Mouse (Mus musculus) T-helper 1 cell (primary cell): ENCODE measurements at regions not wholly inside any gene's neighbourhood (a gene's known extent, or its start where the extent isn't known, plus 50 kb on each side); places are given as distances from the start of the nearest gene placed in this dataset.
"Not testable (repeated sequence)": the region's sequence is repeated elsewhere in the genome, so short reads cannot be mapped to it uniquely, and the experiment has no call there.

Experiments used
- in situ Hi-C: fragments of 300-600 bp; cut with MboI, MseI; formaldehyde crosslinking; loops from one replicate; pipeline ENCODE4 v1.15.1; 2025; ENCODE audit warnings: high pct_unique_total_duplicates

DNA sequence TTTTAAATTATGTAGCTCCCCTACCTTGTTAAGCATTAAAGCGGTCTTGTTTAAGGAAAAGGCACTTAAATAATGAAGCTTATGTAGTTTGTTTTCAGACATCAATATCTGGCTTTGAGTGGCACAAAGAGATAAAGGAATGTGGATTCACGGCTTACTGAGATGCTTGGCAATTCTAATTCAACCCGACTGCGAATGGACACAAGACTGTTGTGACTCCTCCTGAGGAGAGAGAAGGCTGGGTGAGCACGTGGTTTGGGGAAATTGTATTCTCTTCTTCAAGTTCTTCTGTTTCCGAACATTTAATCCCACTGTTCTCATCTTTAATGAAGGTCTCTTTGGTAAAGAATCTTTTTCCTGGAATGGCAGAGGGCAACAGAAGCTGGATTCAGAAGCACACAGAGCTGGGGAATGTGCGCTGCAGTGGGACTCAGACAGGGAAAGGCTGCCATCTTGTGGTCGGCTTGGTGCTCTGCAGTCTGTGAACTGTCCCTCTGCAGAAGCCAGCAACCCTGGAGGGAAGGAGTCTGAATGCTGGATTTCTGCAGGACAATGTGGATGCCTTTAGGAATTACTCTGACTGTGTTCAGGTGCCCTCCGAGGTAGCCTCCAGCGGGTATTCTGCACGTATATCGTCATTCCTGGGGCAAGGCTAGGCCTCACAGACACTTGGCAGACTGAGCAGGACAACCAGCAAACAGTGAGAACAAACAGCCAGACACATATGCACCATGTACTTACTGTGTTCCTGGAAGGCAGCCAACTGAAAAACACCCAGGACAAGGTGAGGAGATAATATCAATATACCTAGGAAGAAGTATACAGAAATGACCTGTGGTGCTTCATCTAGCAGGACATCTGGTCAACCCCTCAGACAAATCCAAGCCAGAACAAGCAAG is 54.0 kb upstream of the Pax1 start:
- in situ Hi-C loops = no loop called here

DNA sequence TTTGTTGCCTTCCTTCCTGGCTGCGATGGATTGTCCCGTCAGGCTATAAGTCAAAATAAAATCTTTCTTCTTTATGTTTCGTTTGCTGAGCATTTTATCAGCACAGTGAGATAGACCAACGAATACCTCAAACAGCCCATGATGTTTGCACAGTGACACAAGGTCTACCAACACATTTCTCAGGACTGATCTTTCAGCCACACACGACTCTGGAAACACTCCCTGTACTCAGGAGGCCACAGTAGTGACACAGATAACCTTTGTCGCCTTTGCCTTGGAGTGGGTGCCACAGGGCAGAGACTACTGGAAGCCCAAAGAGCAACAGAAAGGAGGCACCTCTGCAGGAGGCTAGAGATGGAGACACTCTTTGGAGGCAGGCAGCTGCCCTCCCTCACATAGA is 55.0 kb upstream of the Pax1 start:
- in situ Hi-C loops = no loop called here

DNA sequence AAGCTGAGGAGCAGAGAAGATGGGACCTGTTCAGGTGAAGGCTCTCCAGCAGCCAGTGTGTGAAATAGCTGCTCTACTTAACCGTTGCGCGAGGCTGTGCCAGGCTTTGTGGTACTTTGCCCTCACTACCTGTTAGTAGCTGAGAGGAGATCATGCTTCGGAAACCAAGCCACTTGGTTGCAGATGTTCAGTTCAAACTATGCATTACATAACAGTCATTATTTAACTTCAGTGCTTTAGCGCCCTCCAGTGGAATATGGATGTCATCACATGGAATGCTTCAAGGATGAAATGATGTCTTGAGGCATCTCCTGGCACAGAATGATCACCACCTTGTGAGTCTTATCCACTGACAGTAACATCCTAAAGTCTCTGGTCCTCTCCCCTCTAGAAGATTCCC is 56.5 kb upstream of the Pax1 start:
- in situ Hi-C loops = no loop called here

DNA sequence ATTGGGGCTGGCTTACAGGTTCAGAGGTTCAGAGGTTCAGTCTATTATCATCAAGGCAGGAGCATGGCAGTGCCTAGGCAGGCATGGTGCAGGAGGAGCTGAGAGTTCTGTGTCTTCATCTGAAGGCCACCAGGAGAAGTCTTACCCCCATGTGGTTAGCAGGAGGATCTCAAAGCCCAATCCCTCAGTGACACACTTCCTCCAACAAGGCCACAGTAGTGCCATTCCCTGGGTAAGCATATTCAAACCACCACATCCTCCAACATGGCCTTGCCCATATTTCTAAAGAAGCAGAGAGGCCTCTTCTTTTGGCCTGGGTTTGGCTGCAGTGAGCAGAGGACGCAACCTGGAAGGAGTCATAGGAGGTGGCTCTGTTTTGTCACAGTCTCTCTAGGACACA is 61.2 kb upstream of the Pax1 start:
- in situ Hi-C loops = loop anchor here (5.0 kb wide), 1 partner anchor 43 kb away; no protein-coding TSS in a partner anchor

DNA sequence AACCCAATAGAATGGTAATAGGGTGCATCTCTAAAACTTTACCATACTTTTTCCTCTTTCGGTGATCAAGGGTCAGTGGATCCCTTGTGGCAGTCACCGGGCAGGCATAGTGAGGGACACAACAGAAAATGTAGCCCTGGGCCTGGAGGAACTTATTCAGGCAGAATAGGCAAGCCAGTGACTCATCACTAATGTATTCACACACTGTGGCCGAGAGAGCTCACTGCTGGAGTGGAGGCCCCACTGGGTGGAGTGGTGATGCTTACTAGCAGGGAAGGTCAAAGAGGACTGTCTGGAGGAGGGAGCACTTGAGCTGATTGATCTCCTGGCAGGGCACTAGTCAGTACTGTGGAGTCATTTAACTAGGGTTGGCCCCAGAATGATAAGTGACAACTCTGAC is 62.4 kb upstream of the Pax1 start:
- in situ Hi-C loops = no loop called here

DNA sequence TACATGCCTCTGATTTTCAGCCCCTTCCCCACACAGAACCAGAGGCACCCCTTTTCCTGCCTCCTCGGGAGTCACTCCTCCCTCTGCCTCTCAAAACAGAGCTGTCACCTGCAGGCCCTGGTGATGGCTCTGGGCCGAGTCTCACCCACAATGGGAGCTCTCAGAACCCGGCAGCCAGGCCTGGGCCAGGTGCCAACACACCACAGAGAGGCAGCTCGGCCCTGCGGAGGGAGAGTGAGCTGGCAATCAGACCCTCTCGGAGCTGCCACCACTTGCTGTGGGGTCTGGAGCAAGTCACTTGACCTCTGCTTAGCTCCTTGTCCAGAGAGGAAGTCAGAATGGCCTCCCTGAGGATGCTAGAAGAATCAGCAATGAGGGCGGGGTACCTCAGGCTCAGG is 63.2 kb upstream of the Pax1 start:
- in situ Hi-C loops = no loop called here

DNA sequence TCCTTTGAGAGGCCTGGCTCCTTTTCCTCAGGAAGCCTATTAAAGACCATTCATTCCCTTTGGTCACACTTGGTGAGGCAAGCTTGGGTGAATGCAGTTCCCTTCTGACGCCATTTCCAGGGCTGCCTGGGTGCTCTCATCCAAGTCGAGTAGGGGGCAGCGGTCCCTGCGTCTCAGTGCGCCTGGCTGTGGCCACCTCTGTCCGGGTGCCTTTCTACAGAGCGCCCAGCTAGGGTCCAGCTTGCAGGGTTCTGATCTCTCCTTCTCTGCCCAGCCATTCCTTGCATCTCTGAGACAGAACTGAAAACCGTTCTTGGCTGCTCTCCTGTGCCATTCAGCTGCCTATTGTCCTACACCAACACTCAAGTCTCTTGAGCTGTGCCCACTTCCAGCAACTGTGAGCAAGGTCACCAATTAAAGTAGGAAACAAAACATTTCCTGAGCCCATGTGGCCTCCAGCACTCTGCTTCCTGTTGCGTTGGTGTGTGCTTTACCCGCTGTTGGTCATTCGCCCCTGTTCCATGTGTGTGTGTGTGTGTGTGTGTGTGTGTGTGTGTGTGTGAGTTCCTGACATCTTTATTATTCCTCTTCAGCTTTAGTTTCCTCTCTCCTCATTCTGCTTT is 63.7 kb upstream of the Pax1 start:
- in situ Hi-C loops = no loop called here

DNA sequence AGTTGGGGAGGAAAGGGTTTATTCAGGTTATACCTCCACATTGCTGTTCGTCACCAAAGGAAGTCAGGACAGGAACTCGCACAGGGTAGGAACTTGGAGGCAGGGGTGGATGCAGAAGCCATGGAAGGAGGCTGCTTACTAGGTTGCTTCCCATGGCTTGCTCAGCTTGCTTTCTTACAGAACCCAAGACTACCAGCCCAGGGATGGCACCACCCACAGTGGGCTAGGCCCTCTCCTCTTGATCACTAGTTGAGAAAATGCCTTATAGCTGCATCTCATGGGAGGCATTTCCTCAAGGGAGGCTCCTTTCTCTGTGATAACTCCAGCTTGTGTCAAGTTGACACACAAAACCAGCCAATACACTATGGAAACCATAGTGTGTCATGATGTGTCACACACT is 66.8 kb upstream of the Pax1 start:
- in situ Hi-C loops = not testable (repeated sequence)

DNA sequence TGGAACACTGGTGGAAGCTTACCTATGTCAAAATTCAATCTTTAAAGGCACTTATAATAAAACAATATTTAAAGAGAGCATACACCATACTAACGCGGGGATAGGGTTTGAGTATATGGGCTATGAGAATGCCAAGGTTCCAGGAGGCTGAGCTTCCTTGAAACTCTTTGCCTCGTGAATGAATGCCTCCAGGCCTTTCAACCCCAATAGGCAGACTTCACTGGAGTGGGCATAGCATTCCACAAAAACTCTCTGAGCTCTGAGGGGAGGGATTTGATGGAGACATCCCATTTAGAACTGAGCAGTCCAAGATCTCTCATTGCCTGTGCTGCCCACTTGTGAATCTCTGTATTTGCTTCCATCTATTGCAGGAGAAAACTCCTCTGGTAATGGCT is 68.4 kb upstream of the Pax1 start:
- in situ Hi-C loops = no loop called here

DNA sequence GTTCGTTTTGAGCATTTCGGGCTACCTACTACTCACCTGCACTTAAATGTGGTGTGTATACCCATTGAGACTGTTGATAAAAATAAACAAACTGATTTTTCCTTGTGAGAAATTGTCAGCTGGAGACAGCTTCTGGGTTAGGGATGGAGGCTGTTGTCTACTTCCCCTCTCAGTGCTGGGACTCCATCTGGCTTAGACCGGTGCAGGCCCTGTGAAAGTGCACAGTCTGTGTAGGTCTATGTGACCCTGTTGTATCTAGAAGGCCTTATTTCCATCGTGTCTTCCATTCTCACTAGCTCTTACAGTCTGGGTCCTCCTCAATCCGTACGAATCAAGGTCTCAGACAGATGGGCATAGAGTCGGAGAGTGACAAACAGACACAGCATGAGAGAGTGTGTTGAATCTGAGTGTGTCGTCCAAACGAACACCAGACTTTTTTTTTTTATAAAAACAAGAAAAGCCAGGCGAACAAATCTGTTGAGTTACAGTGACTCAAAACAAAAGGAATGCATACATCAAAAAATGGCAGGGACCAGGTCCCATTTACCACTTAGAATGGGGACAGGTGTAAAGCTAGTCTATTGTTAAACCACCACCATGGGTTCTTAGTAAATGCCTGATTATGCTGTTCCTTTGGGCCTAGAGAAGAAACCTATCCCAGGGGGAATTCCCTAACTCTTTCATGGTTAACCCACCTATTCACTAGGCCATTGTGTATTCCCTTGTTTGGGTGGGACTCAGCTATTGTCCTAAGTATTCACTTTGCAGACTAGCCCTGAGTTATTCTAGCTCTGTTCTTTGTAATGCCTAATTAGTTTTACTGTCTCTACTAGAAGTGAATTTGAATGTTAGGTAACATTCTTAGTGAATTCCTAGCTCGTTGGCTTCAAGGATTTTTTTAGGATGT is 69.1 kb upstream of the Pax1 start:
- in situ Hi-C loops = no loop called here

DNA sequence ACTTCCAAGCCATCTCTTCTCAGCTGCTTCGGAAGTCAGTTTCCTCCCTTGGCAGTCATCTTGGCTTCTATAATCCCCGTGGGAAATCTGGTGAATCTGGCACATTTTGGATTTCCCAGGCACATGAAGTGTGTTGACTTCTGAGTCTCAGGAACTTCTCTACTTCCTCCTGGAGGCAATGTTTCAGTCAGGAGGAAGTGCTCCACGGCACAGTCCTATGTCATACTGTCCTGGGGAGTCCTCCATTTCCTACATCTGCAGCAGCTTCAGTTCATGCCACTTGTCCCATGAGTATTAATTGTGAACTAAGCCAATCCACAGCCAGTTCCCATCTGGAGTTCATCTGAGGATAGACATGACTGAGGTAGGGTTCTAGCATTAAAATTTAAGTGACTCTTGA is 78.3 kb upstream of the Pax1 start:
- in situ Hi-C loops = no loop called here

DNA sequence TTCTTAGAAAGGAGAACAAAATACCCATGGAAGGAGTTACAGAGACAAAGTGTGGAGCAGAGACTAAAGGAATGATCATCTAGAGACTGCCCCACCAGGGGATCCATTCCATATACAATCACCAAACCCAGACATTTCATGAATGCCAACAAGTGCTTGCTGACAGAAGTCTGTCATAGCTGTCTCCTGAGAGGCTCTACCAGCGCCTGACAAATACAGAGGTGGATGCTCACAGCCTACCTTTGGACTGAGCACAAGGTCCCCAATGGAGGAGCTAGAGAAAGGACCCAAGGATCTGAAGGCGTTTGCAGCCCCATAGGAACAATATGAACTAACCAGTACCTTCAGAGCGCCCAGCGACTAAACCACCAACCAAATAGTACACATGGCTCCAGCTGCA is 83.6 kb upstream of the Nkx2-2 start:
- in situ Hi-C loops = no loop called here

DNA sequence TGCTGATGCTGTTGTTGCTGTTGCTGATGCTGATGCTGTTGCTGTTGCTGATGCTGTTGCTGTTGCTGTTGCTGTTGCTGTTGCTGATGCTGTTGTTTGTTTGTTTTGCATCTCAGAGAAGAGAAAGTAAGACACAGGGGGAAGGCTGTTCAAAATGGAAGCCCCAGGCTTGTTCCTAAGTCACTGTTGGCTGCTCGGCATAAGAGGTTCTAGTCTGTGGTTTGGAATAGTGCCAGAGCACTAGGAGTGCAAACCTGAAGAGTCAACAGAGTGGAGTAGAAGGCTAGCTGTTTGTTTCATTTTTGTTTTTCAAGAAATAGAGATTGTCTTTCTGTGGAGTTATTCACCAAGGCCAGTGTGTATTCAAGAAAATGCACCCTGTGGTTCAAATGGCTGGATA is 75.1 kb upstream of the Nkx2-2 start:
- in situ Hi-C loops = no loop called here

DNA sequence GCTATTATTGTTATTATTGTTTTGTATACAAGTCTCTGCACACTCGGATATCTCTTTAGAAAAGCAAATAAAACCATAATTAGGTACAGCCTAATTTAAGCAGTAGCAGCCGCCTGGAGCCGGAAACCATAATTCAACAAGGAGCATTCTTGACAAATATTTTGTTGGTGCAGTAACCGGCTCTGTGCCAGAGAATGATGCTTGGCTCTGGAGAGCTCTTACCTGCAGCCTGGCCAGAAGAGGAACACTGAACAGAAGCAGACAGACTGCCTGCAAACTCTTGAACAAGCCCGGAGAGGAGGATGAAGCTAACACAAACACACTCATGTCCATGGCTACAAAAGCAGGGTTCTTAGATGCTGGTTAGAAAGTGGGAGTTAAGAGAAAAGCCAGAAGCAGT is 73.9 kb upstream of the Nkx2-2 start:
- in situ Hi-C loops = no loop called here

DNA sequence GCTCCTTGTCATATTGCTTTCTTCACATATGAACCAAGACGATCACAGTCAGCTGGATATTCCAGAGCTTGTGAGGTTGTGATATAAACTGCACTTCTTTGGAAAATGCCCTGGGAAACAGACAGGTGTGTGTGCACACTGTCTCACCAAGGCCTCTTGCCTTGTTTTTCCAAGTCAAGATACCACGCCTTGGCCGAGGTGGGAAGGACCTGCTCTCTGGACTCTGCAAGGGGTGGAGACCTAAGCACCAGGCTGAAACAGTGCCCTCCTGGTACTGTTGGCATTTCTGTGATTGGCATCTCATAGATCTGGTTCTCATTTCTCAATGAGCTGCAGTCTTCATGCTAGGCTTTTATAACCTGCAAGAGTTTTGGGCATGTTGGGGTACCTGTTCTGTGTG is 73.2 kb upstream of the Nkx2-2 start:
- in situ Hi-C loops = no loop called here

DNA sequence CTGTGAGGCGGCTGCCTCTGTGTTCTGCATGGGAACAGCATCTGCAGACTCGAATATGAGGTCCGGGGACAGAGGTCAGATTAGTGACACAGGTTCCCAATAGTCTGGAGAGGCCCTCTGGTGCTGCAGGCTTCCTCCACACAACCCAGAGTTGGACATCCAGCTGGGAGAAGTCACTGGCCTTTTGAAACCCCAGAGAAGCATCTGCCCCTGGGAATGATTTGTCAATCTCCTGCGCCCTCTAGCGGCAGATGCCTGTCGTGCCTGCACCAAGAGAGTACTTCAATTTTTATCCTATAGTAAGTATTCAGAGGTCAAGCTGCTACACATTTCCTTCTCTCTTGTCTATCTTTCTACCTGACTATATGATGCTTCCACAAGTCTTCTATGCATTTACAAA is 62.7 kb upstream of the Nkx2-2 start:
- in situ Hi-C loops = loop anchor here (5.0 kb wide), 1 partner anchor 46 kb away; no protein-coding TSS in a partner anchor

DNA sequence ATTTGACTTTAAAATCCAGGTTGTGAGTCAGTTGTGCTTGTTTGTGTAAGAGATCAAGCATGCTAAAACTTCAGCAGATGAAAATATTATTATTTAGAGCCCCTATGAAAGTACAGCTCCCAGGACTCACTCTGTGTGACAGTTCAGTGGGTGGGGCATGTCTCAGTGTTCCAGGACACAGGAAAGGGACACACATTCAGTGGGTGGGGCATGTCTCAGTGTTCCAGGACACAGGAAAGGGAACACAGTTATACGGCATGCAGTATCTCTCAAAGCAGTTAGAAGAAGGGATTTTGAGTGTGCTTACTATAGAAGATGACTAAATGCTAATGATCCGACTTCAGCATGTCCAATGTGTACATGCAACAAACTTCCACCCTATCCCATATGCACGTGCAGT is 60.9 kb upstream of the Nkx2-2 start:
- in situ Hi-C loops = loop anchor here (5.0 kb wide), 1 partner anchor 47 kb away; no protein-coding TSS in a partner anchor

DNA sequence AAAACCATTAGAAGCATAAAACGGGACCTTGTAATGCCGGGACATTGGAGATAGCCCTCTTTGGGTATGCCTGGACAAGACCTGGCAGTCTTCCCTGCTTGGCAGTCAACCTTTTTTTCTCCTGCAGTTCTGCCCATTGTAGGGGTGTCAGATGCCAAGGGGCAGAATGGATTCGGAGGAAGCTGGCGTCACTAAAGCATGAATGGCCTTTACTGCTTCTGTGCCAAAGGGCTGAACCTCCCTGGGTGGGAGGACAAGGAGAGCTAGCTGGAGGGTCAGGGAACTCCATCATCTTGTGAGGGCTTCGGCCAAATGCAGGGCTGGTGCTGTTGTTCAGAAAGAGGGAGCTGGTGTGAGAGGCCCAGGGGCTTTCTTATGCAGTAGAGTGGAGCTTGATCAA is 60.1 kb upstream of the Nkx2-2 start:
- in situ Hi-C loops = no loop called here

DNA sequence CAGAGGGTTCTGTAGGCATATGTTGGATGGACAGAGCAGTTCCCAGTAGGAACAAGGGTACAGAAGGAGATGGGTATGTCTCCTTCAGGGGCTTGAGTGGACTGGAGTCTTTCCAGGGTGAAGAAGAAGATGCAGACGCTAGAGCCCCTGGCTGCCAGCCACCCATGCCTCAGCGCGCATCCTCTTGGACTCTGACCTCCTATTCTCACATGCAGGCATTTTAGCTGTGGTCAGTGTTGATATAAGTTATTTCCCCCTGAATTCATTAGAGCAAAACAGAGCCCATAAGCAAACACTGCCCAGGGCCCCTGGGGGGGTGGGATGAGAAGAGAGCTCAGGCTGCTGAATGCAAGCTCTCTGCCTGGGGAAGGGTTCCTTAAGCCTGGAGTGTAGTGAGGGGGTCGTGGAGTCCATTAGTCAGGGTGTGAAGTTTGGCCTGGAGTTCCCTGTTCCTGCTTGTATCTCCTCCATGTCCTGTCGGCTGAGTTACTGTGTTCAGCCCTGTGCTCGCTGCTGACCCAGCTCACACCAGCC is 54.0 kb upstream of the Nkx2-2 start:
- in situ Hi-C loops = no loop called here

DNA sequence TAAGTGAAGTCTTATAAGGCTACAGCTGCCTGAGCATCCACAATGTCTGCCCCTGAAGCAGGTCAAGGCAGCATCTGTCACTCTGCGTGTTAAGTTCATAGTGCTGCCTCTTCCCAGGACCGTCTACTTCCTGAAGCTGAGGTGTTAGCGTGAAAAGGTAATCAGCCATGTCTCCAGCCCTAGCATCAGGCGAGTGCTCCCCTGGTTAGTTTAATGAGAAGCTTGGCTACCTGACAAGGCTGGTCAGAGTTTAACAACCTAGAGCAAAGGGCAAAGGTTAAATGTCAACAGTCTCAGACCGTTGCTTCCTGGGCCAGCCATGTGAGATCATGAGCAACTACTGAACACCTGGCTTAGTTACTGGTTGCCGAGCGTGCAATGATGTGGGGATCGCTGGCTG is 53.2 kb upstream of the Nkx2-2 start:
- in situ Hi-C loops = no loop called here

DNA sequence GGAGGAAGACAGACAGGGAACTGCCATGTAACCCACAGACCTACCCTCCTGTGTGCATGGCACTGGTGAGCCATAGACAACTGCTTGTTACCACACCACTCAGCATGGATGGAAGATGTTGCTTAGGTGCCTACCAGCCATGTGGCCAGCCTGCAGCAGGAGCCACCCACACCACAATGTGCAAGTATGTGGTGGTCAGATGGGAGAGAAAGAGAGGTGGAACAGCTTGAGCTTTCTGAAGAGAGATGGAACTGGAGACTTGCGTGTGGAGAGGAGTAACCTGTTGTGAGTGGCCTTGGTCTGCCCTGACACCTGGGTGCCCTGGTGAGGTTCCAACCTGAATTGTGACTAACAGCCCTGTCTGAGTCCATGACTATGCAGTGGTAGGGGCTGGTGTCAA is 50.4 kb upstream of the Nkx2-2 start:
- in situ Hi-C loops = no loop called here
